Mouse (Mus musculus): ENCODE measurements around the gene Matk. TPM values are rescaled to one million over a fixed set of nuclear protein-coding genes. Genes with fewer than 3 reads are reported as not detected.

Gene Matk
- total and polyA plus RNA-seq, 3 experiments = 0.48 to 1.5 (median 0.86) TPM

- Histone ChIP-seq H3K27me3 (ENCODE audit: control insufficient read depth, insufficient read depth, low read length) (no peaks in the 10 kb centered on the region), H3K36me3 (ENCODE audit: control insufficient read depth, insufficient read depth, low read length) (no peaks in the 10 kb centered on the region), H3K4me1 (ENCODE audit: control insufficient read depth, insufficient read depth, low read length) (peaks cover 38% of the 10 kb centered on the region), H3K27ac (peak overlapping the region; percentile 96), H3K79me2 (replicated peaks; ENCODE audit: control insufficient read depth, insufficient read depth, low read length) (peaks cover 14% of the 10 kb centered on the region), H3K9ac (ENCODE audit: low read depth, low read length) (peak overlapping the region; percentile 98), H3K4me3 (peak overlapping the region; percentile 98)
- intact Hi-C loops (cut with DNase I) = no loop called here
- DNase-seq = no peak
- WGBS = 34% methylated on average over 8 of the region's 8 CpGs
- TF ChIP-seq POLR2A (IDR thresholded peaks at IDR 0.05; ENCODE audit: insufficient read depth, low read depth, low read length) = no peak
- TF ChIP-seq EP300 (IDR thresholded peaks at IDR 0.05; ENCODE audit: insufficient read depth, low read depth, low read length) = no peak
- no peak for TF ChIP-seq CTCF (IDR thresholded peaks at IDR 0.05)
Measured at GRCm38 (mm10) chr10:81294442-81294841, 41.7 kb downstream of the Matk start.

GRCm38 (mm10) chr10:81295185-81295584, 42.5 kb downstream of the Matk start:
- intact Hi-C loops (cut with DNase I) = no loop called here
- peak overlapping the region; percentile 56; the same call in 1 of the 2 replicates for H3K27ac ChIP-seq
- no peak for TF ChIP-seq EP300 (IDR thresholded peaks at IDR 0.05; ENCODE audit: insufficient read depth, low read depth, low read length)
- TF ChIP-seq CTCF (IDR thresholded peaks at IDR 0.05) = no peak
- no peak for TF ChIP-seq POLR2A (IDR thresholded peaks at IDR 0.05; ENCODE audit: insufficient read depth, low read depth, low read length)
- H3K4me1 ChIP-seq (ENCODE audit: control insufficient read depth, insufficient read depth, low read length) = peaks cover 45% of the 10 kb centered on the region
- WGBS = 81% methylated on average over 6 of the region's 6 CpGs
- no peak overlapping the region for H3K9ac ChIP-seq (ENCODE audit: low read depth, low read length)
- no peak for DNase-seq
- H3K4me3 ChIP-seq = peak overlapping the region; percentile 98; the same call in 1 of the 2 replicates
- no peaks in the 10 kb centered on the region for H3K36me3 ChIP-seq (ENCODE audit: control insufficient read depth, insufficient read depth, low read length)
- H3K79me2 ChIP-seq (replicated peaks; ENCODE audit: control insufficient read depth, insufficient read depth, low read length) = peaks cover 14% of the 10 kb centered on the region
- no peaks in the 10 kb centered on the region for H3K27me3 ChIP-seq (ENCODE audit: control insufficient read depth, insufficient read depth, low read length)

- Histone ChIP-seq H3K36me3 (ENCODE audit: control insufficient read depth, insufficient read depth, low read length) (no peaks in the 10 kb centered on the region), H3K79me2 (replicated peaks; ENCODE audit: control insufficient read depth, insufficient read depth, low read length) (peaks cover 18% of the 10 kb centered on the region), H3K27ac (peak overlapping the region; percentile 85), H3K9ac (ENCODE audit: low read depth, low read length) (peak overlapping the region; percentile 75), H3K27me3 (ENCODE audit: control insufficient read depth, insufficient read depth, low read length) (no peaks in the 10 kb centered on the region), H3K4me1 (ENCODE audit: control insufficient read depth, insufficient read depth, low read length) (peaks cover 55% of the 10 kb centered on the region), H3K4me3 (peak overlapping the region; percentile 35; the same call in 1 of the 2 replicates)
- peak in 1 of 2 experiments; percentile 42 for DNase-seq
- TF ChIP-seq POLR2A (IDR thresholded peaks at IDR 0.05; ENCODE audit: insufficient read depth, low read depth, low read length) (no peak), EP300 (IDR thresholded peaks at IDR 0.05; ENCODE audit: insufficient read depth, low read depth, low read length) (no peak), CTCF (IDR thresholded peaks at IDR 0.05) (no peak)
- intact Hi-C loops (cut with DNase I) = no loop called here
- 61% methylated on average over 6 of the region's 6 CpGs for WGBS
Measured at GRCm38 (mm10) chr10:81297246-81297645, 44.5 kb downstream of the Matk start.

- TF ChIP-seq POLR2A (IDR thresholded peaks at IDR 0.05; ENCODE audit: insufficient read depth, low read depth, low read length) (peak; percentile 74), EP300 (IDR thresholded peaks at IDR 0.05; ENCODE audit: insufficient read depth, low read depth, low read length) (0 out of 2 replicates have a peak, but pooled peaks have one; percentile 43), CTCF (IDR thresholded peaks at IDR 0.05) (no peak)
- WGBS = 17% methylated on average over 10 of the region's 10 CpGs
- intact Hi-C loops (cut with DNase I) = no loop called here
- Histone ChIP-seq H3K9ac (ENCODE audit: low read depth, low read length) (peak overlapping the region; percentile 75), H3K36me3 (ENCODE audit: control insufficient read depth, insufficient read depth, low read length) (no peaks in the 10 kb centered on the region), H3K27me3 (ENCODE audit: control insufficient read depth, insufficient read depth, low read length) (no peaks in the 10 kb centered on the region), H3K4me3 (peak overlapping the region; percentile 35), H3K4me1 (ENCODE audit: control insufficient read depth, insufficient read depth, low read length) (peaks cover 59% of the 10 kb centered on the region), H3K79me2 (replicated peaks; ENCODE audit: control insufficient read depth, insufficient read depth, low read length) (peaks cover 19% of the 10 kb centered on the region), H3K27ac (peak overlapping the region; percentile 85)
- DNase-seq = peak; percentile 76 to 86
Measured at GRCm38 (mm10) chr10:81297845-81298244, 45.1 kb downstream of the Matk start.

GRCm38 (mm10) chr10:81298369-81299100, 45.8 kb downstream of the Matk start:
- peak overlapping the region; percentile 75 for H3K9ac ChIP-seq (ENCODE audit: low read depth, low read length)
- no peaks in the 10 kb centered on the region for H3K27me3 ChIP-seq (ENCODE audit: control insufficient read depth, insufficient read depth, low read length)
- TF ChIP-seq EP300 (IDR thresholded peaks at IDR 0.05; ENCODE audit: insufficient read depth, low read depth, low read length) (no peak), POLR2A (IDR thresholded peaks at IDR 0.05; ENCODE audit: insufficient read depth, low read depth, low read length) (no peak), CTCF (IDR thresholded peaks at IDR 0.05) (no peak)
- H3K79me2 ChIP-seq (replicated peaks; ENCODE audit: control insufficient read depth, insufficient read depth, low read length) = peaks cover 19% of the 10 kb centered on the region
- H3K36me3 ChIP-seq (ENCODE audit: control insufficient read depth, insufficient read depth, low read length) = no peaks in the 10 kb centered on the region
- 55% methylated on average over 17 of the region's 17 CpGs for WGBS
- peak overlapping the region; percentile 35 for H3K4me3 ChIP-seq
- DNase-seq = peak in 1 of 2 experiments; percentile 72
- intact Hi-C loops (cut with DNase I) = no loop called here
- peaks cover 64% of the 10 kb centered on the region for H3K4me1 ChIP-seq (ENCODE audit: control insufficient read depth, insufficient read depth, low read length)
- peak overlapping the region; percentile 85 for H3K27ac ChIP-seq
